Mouse (Mus musculus) liver (tissue): ENCODE data around the gene Ppp2r5d.
A peak's percentile ranks its signal among the peaks of the same experiment; 100 is the strongest.

Experiments used
- DNase-seq: peaks from one replicate; pipeline ENCODE4 v3.0.0-alpha.2; 2020; ENCODE audit warnings: mixed read lengths

The Ppp2r5d gene

DNA sequence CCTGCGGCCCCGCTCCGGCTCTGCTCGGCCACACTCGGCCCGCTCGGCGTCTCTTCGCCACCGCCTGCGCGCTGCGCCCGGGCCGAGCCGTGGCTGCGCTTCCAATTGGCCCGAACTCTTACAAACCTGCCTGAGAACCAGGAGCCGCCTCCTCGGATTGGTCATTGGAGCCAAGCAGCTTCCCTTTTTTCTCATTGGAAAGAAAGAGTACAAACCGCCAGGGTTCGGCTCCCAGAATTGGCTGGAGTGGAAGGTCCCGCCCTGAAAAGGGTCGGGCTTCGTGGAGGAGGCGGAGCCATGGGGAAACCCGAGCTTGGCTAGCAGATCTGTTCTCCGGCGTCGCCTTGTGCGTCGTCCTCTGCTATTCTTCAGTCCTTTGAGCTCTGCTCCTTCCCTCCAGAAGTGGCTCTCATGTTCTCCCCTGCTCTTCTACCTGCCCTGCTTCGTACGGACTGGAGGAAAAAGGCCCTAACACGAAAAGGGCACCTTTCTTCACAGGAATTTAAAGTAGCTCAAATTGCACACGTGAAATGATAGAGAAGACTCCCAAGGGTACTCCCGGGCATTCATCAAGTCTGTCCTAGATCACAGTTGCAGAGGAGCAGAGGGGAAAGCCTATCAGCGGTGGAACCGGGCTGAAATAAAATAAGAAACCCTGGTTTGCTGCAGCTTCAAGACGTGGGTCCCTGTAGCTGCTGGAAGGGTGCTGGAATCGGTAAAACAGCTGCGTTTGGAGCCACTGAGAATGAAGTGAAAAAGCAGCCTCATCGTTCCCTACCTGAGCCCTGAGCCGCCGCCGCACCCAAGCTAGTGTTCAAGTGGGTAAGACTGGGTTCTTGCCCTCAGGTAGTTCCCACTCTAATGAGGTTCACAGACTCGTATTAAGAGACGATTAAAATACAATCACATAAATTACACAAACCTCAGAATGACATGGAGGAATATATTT, at the start of gene Ppp2r5d:
Ppp2r5d (minus strand) TSS at position 225 of the 949 bp plus-strand sequence.
- peak; percentile 96 for DNase-seq

DNA sequence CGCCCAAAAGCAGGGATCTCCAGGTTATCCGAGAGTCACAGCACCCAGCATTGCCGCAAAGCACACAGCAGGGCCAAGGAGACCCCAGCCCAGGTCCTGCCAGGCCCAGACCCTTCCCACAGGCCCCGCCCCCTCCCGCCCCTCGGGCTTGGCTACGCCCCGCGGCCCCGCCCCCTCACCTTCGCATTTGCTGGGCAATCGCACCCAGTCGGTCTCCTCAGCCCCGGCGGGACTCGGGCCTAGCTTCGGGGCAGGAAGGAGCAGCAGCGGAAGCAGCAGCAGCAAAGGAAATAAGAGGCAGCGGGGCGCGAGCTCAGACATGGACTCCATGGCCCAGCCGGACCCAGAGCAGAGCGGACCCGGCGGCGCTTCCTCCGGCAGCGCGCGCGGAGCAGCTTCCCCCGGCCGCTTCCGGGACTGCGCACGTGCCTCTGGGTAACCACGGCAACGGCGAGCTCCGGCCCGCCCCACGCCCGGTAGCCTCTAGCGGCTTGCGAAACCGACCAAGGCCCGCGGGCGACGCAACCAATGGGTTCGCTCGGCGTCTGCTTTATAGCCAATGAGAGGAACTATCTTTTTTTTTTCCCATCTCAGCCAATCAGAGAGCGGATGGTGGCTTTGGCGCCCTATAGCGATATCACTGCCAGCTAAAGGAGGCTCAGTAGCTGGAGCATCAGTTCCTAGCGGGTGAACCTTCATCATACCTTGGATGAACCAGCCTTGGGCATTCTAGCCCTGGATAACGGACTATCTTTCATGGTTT, 47.1 kb upstream of the Ppp2r5d start, which contains the start of gene Cnpy3:
Cnpy3 (minus strand) TSS at position 421 of the 763 bp plus-strand sequence.
- DNase-seq: peak; percentile 98

DNA sequence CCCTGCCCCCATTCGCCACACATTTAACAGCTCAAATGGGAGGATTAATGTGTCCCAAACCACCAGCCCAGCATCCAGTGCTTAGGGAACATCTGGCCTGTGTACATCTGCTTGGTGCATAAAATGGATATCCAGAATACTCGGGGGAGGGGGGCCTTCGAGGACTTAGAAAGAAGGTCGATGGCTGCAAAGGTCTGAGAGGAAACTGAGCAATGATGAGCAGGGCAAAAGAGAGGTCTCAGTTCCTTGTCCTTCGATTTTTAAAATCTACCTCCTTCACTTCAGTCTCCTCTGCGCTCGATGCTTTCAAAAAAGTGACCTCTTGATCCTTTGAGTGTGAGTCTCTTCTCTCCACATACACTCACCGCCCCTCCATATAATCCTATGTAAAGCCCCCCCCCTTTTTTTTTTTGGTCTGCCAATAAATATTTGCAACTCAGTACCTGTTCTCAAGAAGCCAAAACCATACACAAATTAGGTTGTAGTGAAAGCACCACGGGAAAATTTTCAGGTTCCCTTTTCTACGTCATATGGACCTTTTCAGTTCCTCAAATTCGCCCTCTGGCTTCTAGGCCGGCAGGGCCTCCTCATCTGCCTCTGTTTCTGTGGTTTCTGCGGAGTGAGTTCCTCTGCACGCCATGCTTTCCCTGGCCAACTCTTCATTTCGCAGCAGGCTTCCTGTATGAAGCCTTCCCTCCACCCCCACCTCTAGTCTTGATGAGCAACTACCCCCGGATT, 46.3 kb upstream of the Ppp2r5d start:
- DNase-seq: no peak

DNA sequence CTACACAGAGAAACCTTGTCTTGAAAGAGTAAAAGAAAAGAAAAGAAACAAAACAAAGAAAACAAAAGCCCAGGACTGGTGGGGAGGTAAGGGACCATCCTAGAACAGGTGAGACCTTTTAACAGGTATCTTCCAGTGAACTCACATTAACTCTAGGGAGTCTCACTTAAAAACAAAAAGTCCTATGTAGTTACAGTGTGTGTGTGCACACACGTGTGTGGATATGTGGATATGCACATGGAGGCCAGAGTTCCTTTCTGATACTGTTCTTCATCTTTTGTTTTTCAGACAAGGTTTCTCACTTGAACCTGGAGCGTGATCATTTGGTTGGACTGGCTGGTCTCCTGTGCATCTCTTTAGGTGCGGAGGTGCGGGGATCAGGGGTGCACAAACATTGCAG, 45.7 kb upstream of the Ppp2r5d start:
- no peak for DNase-seq

DNA sequence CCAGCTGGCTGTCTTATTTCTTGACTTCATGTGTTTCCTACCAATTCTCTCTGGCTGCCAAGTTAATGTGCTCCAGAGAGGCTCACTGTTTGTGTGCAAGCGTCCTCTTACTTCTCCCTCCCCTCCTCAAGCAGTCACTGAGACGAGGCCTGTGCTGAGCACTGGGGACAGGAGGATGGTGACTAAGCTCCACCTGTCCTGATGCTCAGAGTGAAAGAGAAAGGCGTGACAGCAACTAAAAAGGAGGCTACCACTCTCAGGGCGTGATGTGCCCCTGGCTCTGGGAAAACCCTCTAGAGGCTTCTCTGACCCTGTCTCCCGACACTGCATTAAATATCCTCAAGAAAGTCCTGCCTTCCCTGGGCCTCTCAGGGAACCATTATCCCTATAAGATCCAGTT, 44.4 kb upstream of the Ppp2r5d start:
- no peak for DNase-seq

DNA sequence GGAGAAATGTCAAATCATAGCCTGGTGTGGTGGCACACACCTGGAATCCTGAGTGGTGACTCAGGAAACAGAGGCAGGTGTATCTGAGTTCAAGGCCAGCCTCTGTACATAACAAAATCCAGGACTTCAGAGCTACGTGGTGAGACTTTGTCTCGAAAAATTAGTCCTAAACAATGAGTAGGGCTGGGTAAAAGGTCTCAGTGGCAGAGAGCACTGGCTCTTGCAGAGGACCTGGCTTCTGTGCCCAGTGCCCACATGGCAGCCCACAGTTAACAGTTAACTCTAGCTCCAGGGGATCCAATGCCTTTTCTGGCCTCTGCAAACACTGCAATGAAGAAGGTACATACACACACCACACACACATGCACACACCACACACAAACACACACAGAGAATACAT, 42.9 kb upstream of the Ppp2r5d start:
- no peak for DNase-seq

DNA sequence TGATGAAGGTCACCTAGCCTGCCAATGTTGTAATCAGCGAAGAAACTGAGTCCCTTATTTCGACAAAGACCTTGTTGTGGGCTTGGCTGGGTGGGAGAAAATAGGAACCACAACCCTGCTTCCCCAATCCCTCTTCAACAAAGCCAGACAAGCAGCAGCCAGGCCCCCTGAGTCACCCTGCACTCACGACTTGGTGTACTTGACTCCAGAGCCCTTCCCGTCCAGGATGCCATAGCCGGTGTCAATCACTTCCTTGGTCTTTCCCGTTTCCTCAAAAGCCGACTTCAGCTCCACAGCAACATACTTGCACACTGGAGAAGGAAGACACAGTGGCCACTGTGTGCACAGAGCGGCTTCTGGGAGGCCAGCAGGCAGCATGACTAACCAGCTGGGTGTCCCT, 42.3 kb upstream of the Ppp2r5d start:
- DNase-seq: no peak

DNA sequence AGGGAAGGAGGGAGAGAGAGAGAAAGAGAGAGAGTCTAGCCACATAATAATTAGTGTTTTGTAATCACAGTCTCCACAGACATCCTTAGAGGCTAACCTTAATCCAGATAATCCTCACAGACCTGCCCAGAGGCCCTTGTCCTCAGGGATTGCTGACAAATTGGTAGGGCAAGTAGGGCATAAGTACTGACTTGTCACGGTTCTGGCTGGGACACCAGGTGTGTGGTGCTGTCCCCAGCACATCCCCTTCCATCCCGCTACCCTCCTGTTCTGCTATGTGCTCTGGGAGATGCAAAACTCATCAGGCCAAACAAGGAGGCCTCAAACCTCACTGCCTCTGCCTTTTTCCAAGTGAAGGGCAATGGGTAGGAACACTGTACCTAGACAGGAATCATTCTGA, 40.6 kb upstream of the Ppp2r5d start:
- DNase-seq: no peak

DNA sequence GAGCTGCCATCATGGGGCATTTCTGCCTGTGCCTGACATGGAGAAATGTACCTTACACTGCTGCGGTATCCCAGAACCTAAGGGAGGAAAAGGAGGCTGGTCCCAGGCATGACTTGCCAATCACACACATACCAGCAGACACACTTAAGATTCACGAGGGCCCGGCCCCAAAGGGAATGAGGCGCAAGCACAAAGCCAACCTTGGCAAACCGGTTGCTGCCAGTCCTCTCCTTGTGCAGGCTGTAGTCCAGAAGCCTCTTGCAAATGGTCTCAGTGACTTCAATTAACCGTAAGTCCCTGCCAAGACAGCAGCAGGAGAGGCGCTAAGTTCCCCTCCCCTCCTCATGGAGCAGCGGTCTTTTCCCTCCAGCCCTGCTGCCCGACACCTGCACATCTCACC, 38.1 kb upstream of the Ppp2r5d start:
- DNase-seq: no peak

DNA sequence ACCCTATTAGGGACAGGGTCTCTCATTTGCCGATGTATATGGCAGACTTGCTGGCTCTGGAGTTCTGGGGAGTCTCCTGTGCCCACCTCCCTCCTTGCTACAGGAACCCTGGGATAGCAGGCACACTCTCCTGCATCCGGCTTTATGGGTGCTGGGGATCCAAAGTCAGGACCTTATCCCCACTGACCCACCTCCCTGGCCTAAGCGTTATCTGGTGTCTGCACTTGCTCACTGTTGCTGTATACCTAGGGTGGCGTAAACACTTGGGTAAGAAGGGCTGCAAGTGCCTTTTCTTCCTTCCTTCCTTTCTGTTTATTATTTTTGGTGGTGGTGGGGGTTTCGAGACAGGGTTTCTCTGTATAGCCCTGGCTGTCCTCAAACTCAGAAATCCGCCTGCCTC, 36.4 kb upstream of the Ppp2r5d start:
- peak; percentile 34 for DNase-seq

DNA sequence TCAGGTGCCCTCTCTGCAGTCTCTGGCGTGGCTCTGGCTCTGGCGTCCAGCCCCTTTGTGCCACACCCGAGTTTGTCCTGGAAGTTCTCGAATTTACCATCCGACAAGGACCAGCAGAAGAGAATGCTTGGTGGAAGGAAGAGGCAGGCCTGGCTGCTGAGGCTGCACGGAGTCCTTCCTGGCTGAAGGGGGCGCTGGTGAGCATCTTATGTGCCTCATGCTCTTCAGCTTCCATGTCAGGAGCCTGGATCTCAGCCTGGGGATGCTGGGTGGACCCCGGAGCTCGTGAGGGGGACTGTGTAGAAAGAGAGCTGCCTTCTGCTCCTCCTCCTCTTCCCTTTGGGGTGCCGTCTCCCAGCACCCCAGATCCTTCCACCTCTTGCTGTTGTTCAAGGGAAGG, 31.2 kb upstream of the Ppp2r5d start:
- DNase-seq: peak; percentile 65

DNA sequence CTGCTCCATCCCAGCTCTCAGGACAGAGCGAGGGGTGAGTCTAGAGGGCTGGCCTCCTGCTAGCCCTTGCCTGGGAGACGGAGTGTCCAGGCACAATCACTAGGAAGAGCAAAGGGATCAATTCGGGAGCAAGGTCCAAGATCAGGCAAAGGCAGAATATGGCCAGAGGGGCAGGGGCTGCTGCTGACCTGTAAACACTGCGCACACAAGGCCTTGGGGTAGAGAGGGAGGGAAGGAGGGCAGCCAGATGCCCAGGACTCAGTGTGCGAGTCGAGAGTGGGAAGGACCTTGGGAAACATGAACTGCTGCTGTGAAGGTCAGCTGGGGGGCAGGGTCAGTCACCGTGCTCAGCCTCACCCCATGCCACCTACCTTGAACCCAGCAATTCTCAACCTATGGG, 30.4 kb upstream of the Ppp2r5d start:
- no peak for DNase-seq

DNA sequence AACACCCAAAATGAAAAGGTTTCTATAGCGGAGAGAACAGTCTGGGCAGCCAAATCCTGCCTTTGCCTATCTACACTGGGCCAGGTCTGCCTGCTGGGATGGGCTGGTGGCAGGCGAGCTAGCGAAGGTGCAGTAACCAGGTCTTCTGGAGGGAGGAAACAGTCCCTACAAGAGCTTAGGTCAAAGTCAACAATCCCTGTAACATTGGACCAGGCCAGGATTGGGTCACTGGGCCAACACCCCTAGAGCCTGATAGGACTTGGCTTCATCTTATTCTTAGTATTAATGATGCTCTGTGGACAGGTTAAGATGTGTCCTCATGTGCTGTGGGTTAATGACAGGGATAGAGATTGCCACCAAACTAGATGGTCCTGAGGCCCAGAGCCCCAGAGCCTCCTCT, 29.1 kb upstream of the Ppp2r5d start:
- no peak for DNase-seq

DNA sequence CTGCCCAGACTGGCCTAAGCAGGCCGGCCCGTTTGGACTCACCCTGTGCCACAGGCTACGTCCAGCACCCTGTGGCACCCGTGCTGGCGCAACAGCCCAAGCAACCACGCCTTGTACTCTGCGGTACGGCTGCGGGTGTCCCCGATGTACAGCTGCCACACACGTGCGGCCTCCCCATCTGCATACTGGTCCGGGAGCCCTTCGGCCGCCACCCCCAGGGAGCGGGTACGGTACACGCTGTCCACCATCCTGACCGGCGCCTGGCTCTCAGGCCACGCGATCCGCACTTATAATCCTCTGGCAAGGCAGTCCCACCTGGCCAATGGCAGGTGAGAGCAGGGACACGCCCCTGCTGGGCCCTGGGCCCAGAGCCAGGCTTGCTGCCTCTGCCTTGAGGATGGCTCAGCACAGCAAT, 24.0 kb upstream of the Ppp2r5d start, which contains the start of gene Gnmt:
Gnmt (minus strand) TSS at position 265 of the 415 bp plus-strand sequence.
- DNase-seq: peak; percentile 46

DNA sequence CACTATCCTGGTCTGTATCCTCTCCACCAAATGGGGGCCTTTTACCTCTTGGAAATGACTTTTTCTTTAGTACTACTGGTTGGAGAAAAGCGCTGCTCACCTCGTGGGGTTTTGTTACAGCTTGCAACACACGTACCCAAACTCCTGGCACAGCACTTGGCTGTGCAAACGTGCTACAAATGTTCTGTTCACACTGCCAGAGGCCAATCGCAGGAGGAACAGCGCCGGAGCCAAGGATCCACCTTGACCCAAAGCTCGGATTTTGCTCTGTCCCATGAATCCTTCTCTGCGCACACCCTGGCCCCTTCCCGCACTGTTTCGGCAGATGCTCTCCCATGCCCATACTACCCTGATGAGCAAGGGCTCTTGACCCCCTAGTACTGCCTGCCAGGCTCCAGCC, 23.6 kb upstream of the Ppp2r5d start:
- no peak for DNase-seq

DNA sequence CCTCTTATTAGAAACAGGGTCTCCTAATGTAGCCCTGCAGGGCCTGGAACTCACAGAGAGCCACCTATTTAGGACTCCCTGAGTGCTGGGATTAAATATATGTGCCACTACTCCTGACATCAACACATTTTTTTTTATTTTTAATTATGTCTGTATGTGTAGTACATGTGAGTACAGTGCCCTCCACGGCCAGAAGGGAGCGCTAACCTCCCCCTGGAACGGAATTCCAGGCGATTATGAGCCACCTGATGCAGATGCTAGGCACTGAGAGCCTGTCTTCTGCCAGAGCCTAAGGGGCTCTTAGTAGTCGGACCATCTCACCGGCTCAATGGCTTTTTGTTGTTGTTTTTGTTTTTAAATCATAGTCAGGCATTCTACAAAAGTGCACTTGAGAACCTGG, 23.1 kb upstream of the Ppp2r5d start:
- no peak for DNase-seq

DNA sequence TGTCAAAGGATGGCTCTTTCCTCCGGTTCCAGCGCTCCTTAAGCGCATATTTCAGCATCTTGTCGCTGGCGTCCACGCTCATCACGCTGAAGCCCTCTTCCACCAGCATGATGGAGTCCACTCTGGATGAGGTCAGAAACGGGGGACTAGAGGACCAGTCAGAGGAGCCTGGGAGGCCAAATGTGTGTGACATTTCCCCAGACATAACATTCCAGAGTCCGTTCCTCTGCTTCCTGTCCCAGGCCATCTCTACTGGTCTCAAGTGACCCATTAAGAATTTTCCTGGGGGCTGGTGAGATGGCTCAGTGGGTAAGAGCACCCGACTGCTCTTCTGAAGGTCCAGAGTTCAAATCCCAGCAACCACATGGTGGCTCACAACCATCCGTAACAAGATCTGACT, 22.4 kb upstream of the Ppp2r5d start:
- DNase-seq: no peak

DNA sequence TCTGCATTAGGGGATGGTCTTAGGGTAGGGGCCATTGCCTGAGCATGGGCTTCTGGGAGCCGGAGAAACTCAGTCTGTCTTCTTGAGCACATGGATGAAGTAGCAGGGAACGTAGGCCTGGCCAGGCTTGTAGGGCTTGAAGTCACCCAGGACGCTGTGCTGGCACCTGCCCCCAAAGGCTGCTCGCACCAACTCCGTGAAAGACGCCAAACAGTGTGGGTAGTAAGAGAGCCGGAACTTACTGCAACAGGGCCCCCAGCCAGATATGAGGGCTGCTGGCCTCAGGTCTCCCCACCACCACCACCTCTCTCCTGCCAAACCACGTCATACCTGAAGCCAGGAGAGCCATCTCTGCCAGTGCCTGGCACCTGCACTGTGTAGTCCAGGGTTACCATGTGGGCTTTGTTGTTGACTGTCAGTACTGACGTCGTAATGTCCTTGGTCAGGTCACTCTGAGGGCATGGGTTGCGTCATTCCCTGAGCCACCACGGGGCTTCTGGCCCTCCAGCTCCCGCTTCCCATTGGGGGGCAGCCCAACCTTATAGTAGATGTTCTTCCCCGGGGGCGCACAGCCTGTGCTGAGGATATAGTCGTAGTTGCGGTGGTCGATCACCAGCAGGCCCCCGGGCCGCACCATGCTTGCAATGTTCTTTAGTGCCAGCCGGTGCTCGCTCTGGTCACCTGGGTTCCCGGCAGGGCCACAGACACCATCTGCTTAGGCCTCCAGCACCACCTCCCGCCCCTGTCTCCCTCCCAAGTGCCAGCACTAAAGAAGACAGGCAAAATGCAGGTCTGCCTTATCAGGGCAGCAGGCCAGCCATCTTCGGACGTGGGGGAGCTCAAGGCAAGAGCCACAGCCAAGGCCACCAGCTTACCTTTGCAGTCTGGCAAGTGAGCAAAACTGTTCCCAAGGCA, 21.1 kb upstream of the Ppp2r5d start:
- DNase-seq: no peak

DNA sequence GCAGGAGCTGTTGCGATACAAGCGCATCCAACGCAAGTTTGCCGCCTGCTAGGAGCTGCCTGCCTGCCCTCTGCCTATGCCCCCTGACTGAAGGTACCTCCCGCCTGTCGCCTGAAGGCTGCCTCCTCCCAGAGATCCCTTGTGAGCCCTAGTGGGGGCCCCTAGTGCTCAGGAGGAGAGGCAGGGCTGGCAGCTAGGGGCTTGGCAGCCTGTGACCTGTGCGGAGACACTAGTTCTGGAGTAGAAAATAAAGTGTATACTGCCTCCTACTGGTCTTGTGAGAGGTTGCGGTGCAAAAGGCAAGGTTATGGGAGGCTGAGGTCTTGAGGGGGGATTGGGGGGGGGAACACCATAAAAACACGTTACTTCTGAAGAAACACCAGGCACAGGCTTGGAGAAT, 20.4 kb upstream of the Ppp2r5d start:
- DNase-seq: peak; percentile 38

DNA sequence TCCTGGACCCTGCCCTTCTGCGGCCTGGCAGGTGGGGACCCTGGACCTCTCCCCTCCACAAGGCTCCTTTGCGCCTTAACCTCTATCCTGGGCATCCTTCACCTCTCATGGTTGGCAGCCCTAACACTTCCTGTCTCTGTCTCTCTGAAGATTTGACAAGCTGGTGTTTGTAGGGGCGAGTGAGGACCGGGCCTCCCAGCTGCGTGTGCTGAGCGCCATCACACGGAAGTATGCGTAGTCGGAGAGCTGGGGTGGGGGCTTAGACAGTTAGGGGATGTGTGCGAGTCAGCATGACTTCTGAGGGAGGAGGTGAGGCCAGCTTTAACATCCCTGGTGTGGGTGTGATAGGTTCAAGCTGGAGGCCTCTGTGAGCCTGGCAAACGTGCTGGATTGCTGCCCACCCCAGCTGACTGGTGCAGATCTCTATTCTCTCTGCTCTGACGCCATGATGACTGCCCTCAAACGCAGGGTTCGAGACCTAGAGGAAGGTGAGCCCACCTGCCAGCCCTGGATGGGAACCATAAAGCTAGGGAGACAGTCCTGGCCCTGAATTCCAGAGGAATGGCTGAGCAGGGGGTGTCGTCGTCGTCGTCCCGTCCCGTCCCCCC, 19.7 kb upstream of the Ppp2r5d start:
- no peak for DNase-seq

DNA sequence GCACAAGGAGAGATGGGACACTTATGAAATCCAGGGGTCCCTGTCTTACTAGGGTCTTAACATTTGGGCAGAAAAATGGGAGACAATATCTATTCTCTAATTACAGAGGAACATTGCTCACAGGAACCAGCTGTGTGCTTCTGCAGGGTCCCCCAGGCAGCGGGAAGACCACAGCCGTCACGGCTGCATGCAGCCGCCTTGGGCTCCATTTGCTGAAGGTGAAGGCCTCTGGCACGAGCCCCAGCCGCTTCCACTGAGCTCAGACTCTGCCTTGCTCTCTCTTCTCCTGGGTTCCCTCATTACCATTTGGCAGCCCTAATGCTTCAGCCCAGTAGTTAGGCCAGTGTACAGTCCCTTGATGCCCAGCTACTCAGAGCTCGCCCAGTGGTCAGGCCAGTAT, 16.2 kb upstream of the Ppp2r5d start:
- DNase-seq: no peak
